ENCODE assay signal across 32 mouse cellular contexts in genomic region chr4:59877025-59877424, GRCm38 (mm10). TPM values are rescaled to one million over a fixed set of nuclear protein-coding genes. Genes with fewer than 3 reads are reported as not detected.
DNase-seq lines count a peak whose midpoint lies in the region; ATAC-seq and TF ChIP-seq lines count a peak whose summit lies in the region.
"Had no signal": no experiment of that assay in that cellular context is flagged by ENCODE, and none has a peak within 500 bp of the region (broad histone marks: within the 10 kb centered on the region; RNA-seq: fewer than 3 reads in every experiment).

No protein-coding gene starts in this region.

- TF ChIP-seq CTCF in lung, postnatal 0 days (IDR thresholded peaks at IDR 0.05) = no peak; the same call in 1 of the 2 replicates
- no peak for TF ChIP-seq CTCF in embryonic fibroblast, embryonic 13.5 days (IDR thresholded peaks at IDR 0.05; ENCODE audit: borderline replicate concordance, insufficient read depth, low read length)
- TF ChIP-seq CTCF in stomach, postnatal 0 days (IDR thresholded peaks at IDR 0.05; ENCODE audit: low read depth) = peak; percentile 14; the same call in 1 of the 2 replicates

- H3K9ac ChIP-seq in forebrain, embryonic 14.5 days (ENCODE audit: low read length) = no peak overlapping the region
- H3K9ac ChIP-seq in forebrain, embryonic 11.5 days (ENCODE audit: low read length) = no peak overlapping the region
- H3K9ac ChIP-seq in lung, postnatal 0 days (replicated peaks; ENCODE audit: low read depth) = no peak overlapping the region
- no peak overlapping the region for H3K9ac ChIP-seq in stomach, postnatal 0 days (ENCODE audit: low read length)
- H3K9ac ChIP-seq: heart, embryonic 12.5 days; kidney, embryonic 15.5 days; limb, embryonic 15.5 days; liver, embryonic 13.5 days; neural tube, embryonic 12.5 days had no signal

- TF ChIP-seq POLR2A in embryonic fibroblast, embryonic 13.5 days (IDR thresholded peaks at IDR 0.05; ENCODE audit: low read depth, low read length) = no peak

- no peaks in the 10 kb centered on the region for H3K9me3 ChIP-seq in forebrain, embryonic 14.5 days (replicated peaks; ENCODE audit: control insufficient read depth, low read length)
- no peaks in the 10 kb centered on the region for H3K9me3 ChIP-seq in forebrain, embryonic 11.5 days (ENCODE audit: control insufficient read depth, low read length)
- H3K9me3 ChIP-seq in lung, postnatal 0 days (ENCODE audit: low read length) = no peaks in the 10 kb centered on the region
- H3K9me3 ChIP-seq in stomach, postnatal 0 days (ENCODE audit: control insufficient read depth, low read length) = no peaks in the 10 kb centered on the region
- H3K9me3 ChIP-seq: heart, embryonic 12.5 days; kidney, embryonic 15.5 days; limb, embryonic 10.5 days; limb, embryonic 15.5 days; liver, embryonic 13.5 days; neural tube, embryonic 12.5 days had no signal

- DNase-seq in forebrain, embryonic 14.5 days (ENCODE audit: low spot score) = peak; percentile 29
- DNase-seq in forebrain, embryonic 11.5 days (ENCODE audit: low spot score) = no peak
- DNase-seq in lung, postnatal 0 days (ENCODE audit: low spot score) = peak; percentile 69
- no peak for DNase-seq in lung, adult 18-20 months
- no peak for DNase-seq in stomach, postnatal 0 days (ENCODE audit: low spot score)
- DNase-seq in testis, postnatal 10 days (ENCODE audit: low spot score) = no peak
- DNase-seq: adrenal gland, adult 2 months; adrenal gland, postnatal 36 days; cerebellum, adult 11 months; cerebellum, adult 9-10 months; embryo, embryonic 11 days; gastrocnemius, postnatal 25 days; heart, adult 2 months; kidney, adult 18-20 months; kidney, postnatal 25 days; liver, embryonic 13.5 days; lung, adult 2 months; lung, postnatal 14 days; right cerebral cortex, adult 18-20 months; spleen, adult 18-20 months; thymus, adult 2 months; thymus, postnatal 36 days had no signal

- no peak for ATAC-seq in forebrain, embryonic 14.5 days
- no peak for ATAC-seq in forebrain, embryonic 11.5 days (replicated peaks; ENCODE audit: low FRiP score)
- peak; percentile 51 for ATAC-seq in lung, postnatal 0 days
- no peak for ATAC-seq in stomach, postnatal 0 days (ENCODE audit: low FRiP score, low TSS enrichment)
- ATAC-seq: activated CD4-positive, CD25-positive, alpha-beta regulatory T cell, adult 4 months; CD4-positive, CD25-positive, alpha-beta regulatory T cell, adult 4 months had no signal

- H3K4me3 ChIP-seq in forebrain, embryonic 14.5 days (ENCODE audit: low read depth, low read length) = no peak overlapping the region
- no peak overlapping the region for H3K4me3 ChIP-seq in forebrain, embryonic 11.5 days (ENCODE audit: low read depth, low read length)
- no peak overlapping the region for H3K4me3 ChIP-seq in lung, postnatal 0 days (ENCODE audit: low read depth, low read length)
- H3K4me3 ChIP-seq in embryonic fibroblast, embryonic 13.5 days (ENCODE audit: insufficient read depth, low read length) = no peak overlapping the region
- no peak overlapping the region for H3K4me3 ChIP-seq in stomach, postnatal 0 days (ENCODE audit: low read depth, low read length)
- H3K4me3 ChIP-seq: heart, adult 2 months; heart, embryonic 12.5 days; kidney, embryonic 15.5 days; limb, embryonic 10.5 days; limb, embryonic 15.5 days; liver, embryonic 13.5 days; neural tube, embryonic 12.5 days had no signal

- no peaks in the 10 kb centered on the region for H3K36me3 ChIP-seq in forebrain, embryonic 14.5 days (ENCODE audit: control insufficient read depth, insufficient read depth, low read length)
- H3K36me3 ChIP-seq in forebrain, embryonic 11.5 days (ENCODE audit: control insufficient read depth, insufficient read depth, low read length) = no peaks in the 10 kb centered on the region; the same call in 1 of the 2 replicates
- H3K36me3 ChIP-seq in lung, postnatal 0 days (ENCODE audit: insufficient read depth, low read length) = no peaks in the 10 kb centered on the region
- 0 out of 2 replicates have a peak, but pooled peaks cover 3% of the 10 kb centered on the region for H3K36me3 ChIP-seq in stomach, postnatal 0 days (ENCODE audit: control insufficient read depth, insufficient read depth, low read length)
- H3K36me3 ChIP-seq: limb, embryonic 10.5 days had no signal

- 42% methylated on average over 2 of the region's 2 CpGs for WGBS in forebrain, embryonic 14.5 days
- 73% methylated on average over 2 of the region's 2 CpGs for WGBS in forebrain, embryonic 11.5 days
- WGBS in lung, postnatal 0 days = 50% methylated on average over 2 of the region's 2 CpGs
- WGBS in stomach, postnatal 0 days = 68% methylated on average over 2 of the region's 2 CpGs

- H3K4me1 ChIP-seq in forebrain, embryonic 14.5 days (ENCODE audit: control insufficient read depth, insufficient read depth, low read length) = no peaks in the 10 kb centered on the region
- peaks cover 4% of the 10 kb centered on the region; the same call in 1 of the 2 replicates for H3K4me1 ChIP-seq in forebrain, embryonic 11.5 days (replicated peaks; ENCODE audit: control insufficient read depth, insufficient read depth, low read length)
- no peaks in the 10 kb centered on the region for H3K4me1 ChIP-seq in lung, postnatal 0 days (ENCODE audit: insufficient read depth, low read depth, low read length)
- peaks cover 5% of the 10 kb centered on the region; the same call in 1 of the 2 replicates for H3K4me1 ChIP-seq in embryonic fibroblast, embryonic 13.5 days (ENCODE audit: control insufficient read depth, insufficient read depth, low read length)
- H3K4me1 ChIP-seq in stomach, postnatal 0 days (replicated peaks; ENCODE audit: control insufficient read depth, insufficient read depth) = no peaks in the 10 kb centered on the region
- H3K4me1 ChIP-seq: kidney, embryonic 15.5 days; limb, embryonic 10.5 days; limb, embryonic 15.5 days; neural tube, embryonic 12.5 days had no signal

- H3K4me2 ChIP-seq in forebrain, embryonic 14.5 days (ENCODE audit: low read length) = no peak overlapping the region
- H3K4me2 ChIP-seq in forebrain, embryonic 11.5 days (ENCODE audit: low read depth, low read length, severe bottlenecking) = no peak overlapping the region
- no peak overlapping the region for H3K4me2 ChIP-seq in lung, postnatal 0 days (replicated peaks; ENCODE audit: low read depth, low read length)
- H3K4me2 ChIP-seq in stomach, postnatal 0 days (replicated peaks; ENCODE audit: low read depth) = no peak overlapping the region
- H3K4me2 ChIP-seq: heart, embryonic 12.5 days; kidney, embryonic 15.5 days; limb, embryonic 15.5 days; liver, embryonic 13.5 days; neural tube, embryonic 12.5 days had no signal

- H3K27ac ChIP-seq in forebrain, embryonic 14.5 days (ENCODE audit: low read depth, low read length) = no peak overlapping the region
- no peak overlapping the region for H3K27ac ChIP-seq in forebrain, embryonic 11.5 days (ENCODE audit: low read depth, low read length)
- no peak overlapping the region for H3K27ac ChIP-seq in lung, postnatal 0 days (ENCODE audit: low read length)
- peak overlapping the region; percentile 81 for H3K27ac ChIP-seq in embryonic fibroblast, embryonic 13.5 days (ENCODE audit: insufficient read depth, low read length)
- no peak overlapping the region for H3K27ac ChIP-seq in stomach, postnatal 0 days (replicated peaks)
- H3K27ac ChIP-seq: heart, adult 2 months; kidney, embryonic 15.5 days; limb, embryonic 10.5 days; limb, embryonic 15.5 days; liver, embryonic 13.5 days; neural tube, embryonic 12.5 days had no signal

- TF ChIP-seq EP300 in lung, postnatal 0 days (IDR thresholded peaks at IDR 0.05) = no peak
- TF ChIP-seq EP300 in stomach, postnatal 0 days (optimal IDR thresholded peaks at IDR 0.05) = no peak

- no peaks in the 10 kb centered on the region for H3K27me3 ChIP-seq in forebrain, embryonic 14.5 days (replicated peaks; ENCODE audit: control insufficient read depth, insufficient read depth, low read length)
- no peaks in the 10 kb centered on the region for H3K27me3 ChIP-seq in forebrain, embryonic 11.5 days (ENCODE audit: control insufficient read depth, insufficient read depth, low read length)
- no peaks in the 10 kb centered on the region for H3K27me3 ChIP-seq in lung, postnatal 0 days (replicated peaks; ENCODE audit: insufficient read depth, low read length)
- no peaks in the 10 kb centered on the region for H3K27me3 ChIP-seq in stomach, postnatal 0 days (ENCODE audit: control insufficient read depth, insufficient read depth, low read length)
- H3K27me3 ChIP-seq: heart, embryonic 12.5 days; kidney, embryonic 15.5 days; limb, embryonic 15.5 days; liver, embryonic 13.5 days; neural tube, embryonic 12.5 days had no signal

RNA-seq across cellular contexts. Expression of gene Slc46a2, which starts 37.8 kb away (rescaled TPM):
- polyA plus RNA-seq in forebrain, embryonic 14.5 days (2014; fragmentation: Nextera tagmentation; extraction: Ambion mirVana) = 0.08 TPM in 1 of 2 replicates, not detected in the other
- not detected in 2 replicates for polyA plus RNA-seq in forebrain, embryonic 11.5 days (2014; fragmentation: Nextera tagmentation; extraction: Ambion mirVana)
- polyA plus RNA-seq in lung, postnatal 0 days (2015; fragmentation: Nextera tagmentation; extraction: Ambion mirVana) = 0.10 TPM in 2 replicates
- polyA plus RNA-seq in embryonic fibroblast, embryonic 13.5 days (2011; ENCODE audit: insufficient read length, low read depth, missing spikeins) = not detected in 2 replicates
- polyA plus RNA-seq in stomach, postnatal 0 days (2015; fragmentation: Nextera tagmentation; extraction: Ambion mirVana) = 9.5 and 10.5 TPM in 2 replicates
- polyA plus RNA-seq: adrenal gland, adult 2 months; frontal cortex, adult 2 months; heart, embryonic 12.5 days; kidney, embryonic 15.5 days; limb, embryonic 10.5 days; liver, embryonic 13.5 days; midbrain, embryonic 14.5 days; neural tube, embryonic 12.5 days had no signal

Comparison
In these comparisons a context has a peak if more than half of its experiments do, and no peak if none do; other contexts are left out.
1. DNase-seq: peak in forebrain, embryonic 14.5 days (single experiment) and lung, postnatal 0 days (single experiment); none in forebrain, embryonic 11.5 days (single experiment), lung, adult 18-20 months (0 of 2), stomach, postnatal 0 days (single experiment) and testis, postnatal 10 days (single experiment).